Mouse (Mus musculus) G1E (cell line): ENCODE measurements around the gene Myt1l.

ENCODE experiments used
- CTCF ChIP-seq: IDR thresholded peaks from 2 replicates; pipeline ENCODE4 v1.5.1; 2012; ENCODE audit warnings: low read depth, low read length, inconsistent platforms, mixed read lengths
- GATA1 ChIP-seq: IDR thresholded peaks from 2 replicates; pipeline ENCODE4 v1.6.1; 2012; ENCODE audit warnings: borderline replicate concordance, low read length, inconsistent platforms, mixed read lengths
- POLR2AphosphoS5 ChIP-seq: IDR thresholded peaks from 2 replicates; pipeline ENCODE4 v1.6.1; 2012; ENCODE audit warnings: low read depth, low read length, inconsistent platforms; ENCODE audit not compliant: insufficient replicate concordance

GRCm38 (mm10) chr12:29790051-29790386 is 261.8 kb downstream of the Myt1l start:
- TF ChIP-seq CTCF = no peak
- TF ChIP-seq GATA1 = no peak
- no peak for TF ChIP-seq POLR2AphosphoS5
